Mouse (Mus musculus) small intestine, adult 2 months (tissue): ENCODE measurements around the gene Traf3ip3.

ENCODE experiments used
- CTCF ChIP-seq: fragments of 200-500 bp; IDR thresholded peaks from 2 replicates; pipeline ENCODE4 v1.5.1; 2012; ENCODE audit warnings: low read depth, mild to moderate bottlenecking, control low read depth, inconsistent platforms, low read length, moderate library complexity, mixed read lengths; ENCODE audit not compliant: insufficient replicate concordance, insufficient read length; ENCODE audit errors: extremely low read depth
- POLR2A ChIP-seq: fragments of 200-500 bp; IDR thresholded peaks from 2 replicates; pipeline ENCODE4 v1.6.1; 2012; ENCODE audit warnings: low read depth, mild to moderate bottlenecking, control low read depth, inconsistent platforms, low read length, moderate library complexity

GRCm38 (mm10) chr1:193226114-193226513 is 24.6 kb upstream of the Traf3ip3 start:
- TF ChIP-seq CTCF (no peak), POLR2A (no peak)
